Mouse (Mus musculus) kidney, adult 11 months (tissue): ENCODE data around the gene Adrm1.
"Not testable (repeated sequence)": the region's sequence is repeated elsewhere in the genome, so short reads cannot be mapped to it uniquely, and the experiment has no call there.

Source experiments
- DNase-seq: peaks from one replicate; pipeline ENCODE4 v3.0.0; 2022

The Adrm1 gene

DNA sequence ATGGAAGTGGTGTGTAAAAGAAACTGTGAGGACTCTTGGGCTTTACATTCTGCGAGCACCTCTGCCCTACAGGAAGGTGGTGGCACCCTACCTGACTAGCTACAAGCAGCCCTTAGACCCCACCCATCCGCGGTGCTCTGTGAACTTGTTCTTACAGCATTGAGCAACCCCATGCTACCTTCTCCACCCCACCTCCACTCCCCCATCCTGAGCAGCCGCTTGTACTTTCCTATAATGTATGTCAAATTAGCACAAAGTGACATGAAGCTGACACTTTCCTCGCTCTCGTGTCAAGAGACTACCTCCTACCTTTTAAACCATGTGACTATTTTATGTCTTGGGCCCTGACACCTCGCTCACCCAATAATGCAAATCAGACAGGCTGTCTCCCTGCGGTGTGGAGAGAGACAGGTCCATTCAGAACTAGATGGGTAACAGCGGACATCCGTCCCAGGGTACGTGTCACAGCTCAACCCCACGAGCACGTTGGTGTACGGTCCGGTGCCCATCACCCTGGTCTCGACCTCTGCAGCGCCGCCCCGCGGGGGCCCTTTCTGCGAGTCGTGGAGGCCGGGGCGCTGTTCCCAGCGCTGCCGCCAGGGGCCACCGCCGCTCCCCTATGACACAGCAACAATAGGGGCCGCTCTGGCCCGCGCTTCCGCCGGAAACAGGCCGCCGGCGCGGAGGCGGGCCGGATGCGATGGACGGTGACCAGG, at the start of gene Adrm1:
Adrm1 (plus strand) TSS at position 680 of the 716 bp plus-strand sequence.
- DNase-seq, result peak; percentile 96

DNA sequence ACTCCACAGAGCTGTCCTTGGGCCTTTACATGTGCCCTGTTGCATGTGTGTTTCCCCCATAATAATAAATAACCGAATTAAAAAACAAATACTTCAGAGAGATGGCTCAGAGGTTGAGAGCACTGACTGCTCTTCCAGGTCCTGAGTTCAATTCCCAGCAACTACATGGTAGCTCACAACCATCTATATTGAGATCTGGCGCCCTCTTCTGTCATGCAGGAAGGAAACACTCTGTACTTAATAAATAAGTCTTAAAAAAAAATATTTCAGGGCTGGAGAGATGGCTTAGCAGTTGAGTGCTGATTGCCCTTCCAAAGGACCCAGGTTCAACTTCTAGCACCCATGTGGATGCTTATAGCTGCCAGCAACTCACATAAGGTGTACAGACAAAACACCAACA, 47.1 kb upstream of the Adrm1 start:
- DNase-seq, result no peak

DNA sequence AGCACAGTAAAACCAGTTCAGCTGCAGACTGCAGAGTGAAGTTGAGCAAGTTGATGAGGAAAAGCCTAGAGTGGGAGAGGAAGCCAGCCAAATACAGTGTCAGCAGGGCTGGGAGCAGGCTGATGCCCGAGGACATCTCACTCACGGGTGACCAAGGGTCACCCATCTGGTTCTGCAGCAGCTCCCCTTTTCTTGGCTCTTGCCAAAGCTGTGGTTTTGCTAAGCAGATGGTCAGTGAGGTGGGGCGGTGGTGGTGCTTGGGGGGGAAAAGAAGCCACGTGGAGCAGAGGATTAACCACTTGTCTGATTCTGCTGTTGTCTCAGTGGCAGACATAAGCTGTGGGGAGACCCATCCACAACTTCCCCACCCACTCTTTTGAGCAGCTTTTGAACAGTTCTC, 45.1 kb upstream of the Adrm1 start:
- peak; percentile 23 for DNase-seq

DNA sequence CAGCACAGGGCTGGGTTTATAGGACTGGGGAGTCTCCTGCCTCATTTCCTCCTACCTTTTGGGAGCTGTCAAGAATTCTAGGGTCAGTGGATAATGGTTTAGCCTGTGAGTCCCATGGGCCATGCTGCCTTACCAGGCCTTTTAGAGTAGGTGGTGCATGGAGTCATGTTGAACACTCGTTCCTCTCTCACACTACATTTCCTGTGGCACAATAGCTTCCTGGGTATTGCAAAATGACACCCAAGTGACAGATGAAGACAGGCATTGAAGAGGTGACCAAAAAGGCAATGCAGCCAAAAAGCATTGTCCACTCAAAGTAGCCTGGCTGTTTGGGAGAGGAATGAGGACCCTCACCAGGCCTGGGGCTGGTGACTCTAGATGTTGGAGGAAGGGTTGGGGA, 43.6 kb upstream of the Adrm1 start:
- DNase-seq, result no peak

DNA sequence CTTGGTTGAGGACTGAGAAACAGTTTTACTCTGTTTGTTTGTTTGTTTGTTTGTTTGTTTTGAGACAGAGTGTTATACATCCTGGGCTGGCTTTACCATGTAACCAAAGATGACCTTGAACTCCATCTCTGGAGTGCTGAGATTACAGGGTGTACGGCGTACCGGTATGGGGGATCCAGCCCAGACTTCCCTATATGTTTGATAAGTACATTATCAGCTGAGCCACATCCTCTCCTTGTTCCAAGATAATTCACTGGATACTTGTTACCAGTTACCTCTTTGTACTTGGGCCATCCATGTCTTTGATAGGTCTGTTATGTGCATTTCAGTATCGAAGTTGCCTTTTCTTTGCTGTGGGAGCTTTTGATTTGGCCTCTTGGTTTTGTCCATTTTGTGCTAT, 38.1 kb upstream of the Adrm1 start:
- DNase-seq, result no peak

DNA sequence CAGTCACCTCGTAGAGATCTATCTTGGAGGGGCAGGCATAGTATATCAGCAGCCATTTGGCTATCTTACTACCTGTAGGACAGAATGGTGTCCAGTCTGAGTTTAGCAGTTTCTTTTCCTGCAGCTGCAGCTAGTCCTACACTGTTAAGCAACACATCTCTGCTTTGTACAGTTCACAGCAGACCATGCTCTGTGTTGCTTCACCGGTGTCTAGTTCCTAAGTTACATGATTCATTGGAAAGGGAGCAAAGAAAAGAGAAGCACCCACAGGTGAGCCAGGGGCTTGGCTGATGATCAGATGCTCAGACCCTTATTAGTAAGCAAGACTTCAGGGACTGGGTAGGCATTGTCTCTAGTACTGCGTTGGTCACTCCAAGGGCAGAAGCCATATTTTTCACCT, 37.4 kb upstream of the Adrm1 start:
- no peak for DNase-seq

DNA sequence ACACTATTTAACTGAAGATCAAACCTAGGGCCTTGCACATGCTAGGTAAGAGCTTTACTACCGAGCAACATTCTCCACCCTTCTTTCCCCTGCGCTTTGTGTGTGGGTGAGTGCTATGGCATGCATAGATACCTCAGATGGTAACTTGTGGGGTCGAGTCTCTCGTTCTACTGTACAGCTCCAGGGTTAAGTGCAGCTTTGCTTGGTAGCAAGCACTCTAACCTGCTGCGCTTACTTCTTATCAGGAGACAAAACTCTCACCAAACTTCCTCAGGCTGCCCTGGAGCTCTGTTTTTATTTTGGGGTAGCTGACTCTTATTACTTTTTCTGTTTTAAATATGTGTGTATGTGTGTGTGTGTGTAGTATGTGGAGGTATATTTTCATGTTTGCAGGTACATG, 35.9 kb upstream of the Adrm1 start:
- no peak for DNase-seq

DNA sequence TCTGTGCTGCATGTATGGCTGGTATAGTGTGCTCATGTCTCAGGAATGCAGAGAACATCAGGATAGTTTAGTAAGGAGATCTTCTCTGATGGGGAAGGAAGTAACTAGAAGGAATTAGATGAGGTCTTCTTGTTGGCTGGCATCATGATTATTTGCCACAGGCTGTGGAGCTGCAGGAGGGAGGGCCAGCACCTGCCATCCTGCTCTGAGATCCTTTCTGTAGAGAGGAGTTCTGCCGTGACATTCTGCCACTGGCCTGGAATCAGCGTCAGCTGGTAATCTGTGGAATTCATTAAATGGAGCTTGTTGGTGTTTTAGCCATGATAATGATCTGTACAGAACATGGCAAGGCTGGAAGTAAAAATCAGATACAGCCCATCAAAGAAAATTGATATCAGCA, 25.2 kb upstream of the Adrm1 start:
- no peak for DNase-seq

DNA sequence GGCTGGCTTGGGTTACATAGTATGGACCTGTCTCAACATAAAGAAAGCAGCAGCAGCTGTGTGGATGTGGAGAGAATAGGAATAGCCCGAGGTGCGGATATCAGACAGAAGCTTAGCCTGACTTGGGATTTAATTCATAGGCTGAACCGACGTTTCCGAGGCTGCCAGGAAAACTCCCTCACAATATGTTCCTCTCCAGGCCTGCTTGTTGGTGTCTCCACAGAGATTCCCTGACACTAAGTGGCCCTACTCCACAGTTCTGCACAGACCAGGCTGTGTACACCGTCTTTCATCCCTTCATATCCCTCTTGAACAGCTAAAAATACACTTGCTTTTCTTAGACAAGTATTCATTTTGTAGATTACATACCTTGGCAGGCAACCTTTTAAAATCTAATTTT, 23.9 kb upstream of the Adrm1 start:
- no peak for DNase-seq

DNA sequence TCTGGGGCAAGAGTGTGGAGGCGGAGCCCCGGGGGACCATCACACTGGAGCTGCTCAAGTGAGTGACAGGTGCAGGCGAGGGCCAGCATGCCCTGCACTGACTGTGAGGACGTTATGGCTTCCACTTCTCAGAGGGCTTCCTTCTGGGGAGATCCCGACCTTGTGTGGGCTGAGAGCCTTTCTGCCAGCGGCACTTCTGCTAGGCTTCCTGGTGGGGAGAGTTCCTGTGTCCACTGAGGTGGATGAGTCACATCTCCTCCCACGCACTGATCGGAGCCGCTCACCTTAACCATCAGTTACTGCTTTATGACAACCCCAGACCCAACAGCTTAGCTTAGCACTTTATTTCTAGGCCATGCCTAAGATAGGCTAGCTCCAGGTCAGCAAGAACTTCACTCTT, 22.7 kb upstream of the Adrm1 start:
- no peak for DNase-seq

DNA sequence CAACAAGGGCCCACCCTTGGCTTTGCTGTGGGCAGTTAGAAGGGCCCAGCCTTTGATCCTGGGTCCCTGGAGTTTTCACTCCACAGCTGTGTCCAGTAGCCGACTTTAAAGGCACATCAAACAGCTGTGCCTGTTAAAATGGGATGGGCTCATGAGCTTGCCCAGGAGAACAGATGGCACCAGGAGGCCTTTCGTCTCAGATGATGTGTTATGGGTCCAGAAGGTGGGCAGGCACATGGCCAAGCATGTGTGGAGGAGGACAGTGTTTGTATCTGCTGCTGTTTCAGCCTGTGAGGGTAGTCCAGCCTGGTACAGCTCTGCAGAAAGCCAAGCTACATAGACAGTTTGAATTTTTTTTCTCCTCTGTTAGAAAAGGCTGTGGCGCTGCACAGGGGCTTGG, 16.5 kb upstream of the Adrm1 start:
- no peak for DNase-seq

DNA sequence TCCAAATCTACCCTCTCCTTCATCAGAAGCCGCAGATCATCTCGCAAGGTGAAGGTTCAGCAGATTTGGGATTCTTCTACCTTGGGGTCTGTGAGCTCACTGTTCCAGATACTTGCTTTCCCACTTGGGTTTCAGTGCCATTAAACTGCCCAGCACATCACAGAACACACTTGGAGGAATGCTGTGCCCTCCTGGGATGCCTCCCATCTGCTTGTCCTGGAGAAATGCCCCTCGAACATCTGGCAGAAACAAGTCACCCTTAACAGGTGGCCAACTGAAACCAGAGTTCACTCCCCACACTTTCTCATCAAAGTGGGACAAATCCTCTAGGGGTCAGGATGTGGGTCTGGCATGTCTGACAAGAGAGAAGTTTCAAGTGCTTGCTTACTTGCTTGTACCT, 12.7 kb upstream of the Adrm1 start:
- no peak for DNase-seq

DNA sequence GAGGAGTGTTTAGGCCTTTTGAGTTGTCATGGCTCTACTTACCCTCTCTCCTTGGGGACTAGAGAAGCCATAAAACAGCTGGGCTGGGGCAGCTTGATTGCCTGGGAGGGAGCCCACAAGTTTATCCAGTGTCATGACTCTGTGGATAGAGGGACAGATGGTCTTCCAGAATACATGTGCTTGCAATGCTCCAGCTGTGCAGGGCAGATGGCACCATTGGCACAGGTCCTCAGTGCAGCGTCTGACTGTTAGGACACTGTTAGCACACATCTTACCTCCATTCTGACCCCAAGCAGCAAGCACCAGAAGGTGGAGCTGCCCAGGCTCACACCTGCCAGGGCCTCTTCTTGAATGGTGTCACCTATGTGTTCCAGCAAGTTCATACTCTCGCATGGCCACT, 5.4 kb upstream of the Adrm1 start:
- DNase-seq, result no peak

DNA sequence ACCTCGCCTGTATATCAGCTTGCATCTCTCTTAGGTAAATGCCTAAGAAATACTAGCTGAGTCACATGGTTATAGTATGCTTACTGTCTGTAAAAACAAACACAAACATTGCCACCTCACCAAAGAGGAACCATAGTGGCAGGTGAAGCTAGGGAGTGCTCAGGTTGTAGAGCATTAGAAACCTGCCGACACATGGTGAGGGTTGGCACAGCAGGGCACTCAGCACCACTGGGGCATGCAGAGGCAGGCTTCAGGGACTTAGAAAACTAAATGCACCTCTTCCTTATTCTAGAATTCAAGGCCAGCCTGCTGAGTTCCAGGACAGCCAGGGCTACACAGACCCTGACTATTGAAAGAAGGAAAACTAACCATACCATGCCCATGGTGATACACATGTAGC, 4.4 kb upstream of the Adrm1 start:
- no peak for DNase-seq

DNA sequence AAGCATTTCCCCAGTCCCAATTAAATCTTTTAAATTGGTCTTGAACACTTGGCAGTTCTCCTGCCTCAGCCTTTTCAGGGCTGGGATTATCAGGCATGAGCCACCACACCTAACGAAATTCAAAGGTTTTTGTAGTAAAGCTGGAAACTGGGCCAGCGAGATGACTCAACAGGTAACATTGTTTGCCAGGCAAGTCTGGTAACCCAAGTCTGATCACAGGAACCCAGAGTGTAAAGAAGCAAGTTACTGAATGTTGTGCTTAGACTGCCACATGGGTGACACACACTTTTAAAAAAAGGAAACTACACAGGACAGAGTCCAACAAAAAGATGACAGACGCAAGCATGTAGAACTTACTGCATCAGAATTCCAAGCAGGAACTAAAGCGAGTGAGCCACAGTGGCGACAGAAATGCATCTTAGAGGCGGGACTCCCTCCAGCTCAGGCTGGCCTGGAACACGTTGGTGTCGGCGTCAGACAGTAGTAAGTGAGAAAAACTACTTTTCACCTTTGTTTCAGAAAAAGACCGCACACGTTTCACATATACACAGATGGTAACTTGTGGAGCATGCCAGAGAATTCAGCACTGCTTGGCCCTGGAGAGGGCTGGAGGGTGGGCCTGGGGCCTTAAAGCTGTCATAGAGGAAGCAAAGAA, 1.0 kb upstream of the Adrm1 start:
- no peak for DNase-seq

DNA sequence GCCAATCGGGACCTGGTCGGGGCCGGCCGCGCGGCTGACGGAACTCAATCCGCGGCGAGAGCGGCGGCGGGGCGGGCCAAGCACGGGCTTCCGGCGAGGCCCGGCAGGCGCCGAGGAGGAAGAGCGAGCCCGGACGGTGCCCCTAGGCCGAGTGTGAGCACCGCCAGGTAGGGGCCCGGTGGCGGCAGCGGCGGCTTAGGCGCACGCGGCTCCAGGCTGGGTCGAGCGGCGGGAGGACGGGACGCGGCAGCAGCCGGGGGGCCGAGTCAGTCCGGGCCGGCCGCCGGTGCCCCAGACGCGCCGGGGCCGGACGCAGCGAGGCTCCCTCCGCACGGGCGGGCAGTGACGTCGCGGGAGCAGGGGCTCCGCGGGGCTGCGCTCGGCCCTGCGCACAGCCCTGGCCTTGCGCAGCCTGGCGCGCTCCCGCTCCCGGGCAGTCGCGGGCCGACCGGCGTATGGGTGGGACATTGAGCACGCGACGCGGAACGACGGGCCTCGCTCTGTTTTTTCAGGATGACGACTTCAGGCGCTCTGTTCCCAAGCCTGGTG, 311 bp downstream of the Adrm1 start:
- no peak for DNase-seq

DNA sequence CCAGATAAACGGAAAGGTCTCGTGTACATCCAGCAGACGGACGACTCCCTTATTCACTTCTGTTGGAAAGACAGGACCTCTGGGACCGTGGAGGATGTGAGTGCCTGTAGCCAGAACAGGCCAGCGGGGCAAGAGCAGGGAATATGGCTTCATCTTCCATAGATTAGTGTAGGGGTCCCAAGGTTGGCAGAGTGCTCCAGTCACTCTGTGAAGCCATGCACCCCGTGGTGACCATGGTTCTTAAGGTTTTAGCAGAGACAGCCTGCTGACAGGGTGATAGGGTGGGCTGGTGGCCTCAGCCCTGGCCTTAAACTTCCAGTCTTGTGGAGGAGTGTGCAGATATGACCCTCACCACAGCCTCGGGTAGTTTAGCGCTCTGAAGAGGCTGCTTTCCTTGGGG, 867 bp downstream of the Adrm1 start:
- DNase-seq, result no peak

DNA sequence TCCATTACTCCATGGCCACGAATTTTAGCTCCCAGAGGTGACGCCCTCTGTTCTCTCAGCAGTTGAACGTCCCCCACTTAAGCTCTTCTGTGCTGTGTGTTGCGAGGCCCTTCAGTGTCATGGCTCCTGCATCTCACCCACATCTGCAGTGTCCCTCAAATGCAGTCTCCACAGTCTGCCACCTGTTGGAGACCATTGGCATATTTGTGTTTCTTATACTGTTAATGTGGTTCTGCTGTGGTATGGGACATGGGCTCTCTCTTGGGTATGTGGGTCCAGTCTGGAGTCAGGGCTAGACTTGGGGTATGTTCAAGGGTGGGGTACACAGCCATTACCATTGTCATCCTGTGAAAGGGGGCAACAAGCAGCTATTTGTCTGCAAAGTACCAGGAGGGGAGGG, 1.9 kb downstream of the Adrm1 start:
- no peak for DNase-seq

DNA sequence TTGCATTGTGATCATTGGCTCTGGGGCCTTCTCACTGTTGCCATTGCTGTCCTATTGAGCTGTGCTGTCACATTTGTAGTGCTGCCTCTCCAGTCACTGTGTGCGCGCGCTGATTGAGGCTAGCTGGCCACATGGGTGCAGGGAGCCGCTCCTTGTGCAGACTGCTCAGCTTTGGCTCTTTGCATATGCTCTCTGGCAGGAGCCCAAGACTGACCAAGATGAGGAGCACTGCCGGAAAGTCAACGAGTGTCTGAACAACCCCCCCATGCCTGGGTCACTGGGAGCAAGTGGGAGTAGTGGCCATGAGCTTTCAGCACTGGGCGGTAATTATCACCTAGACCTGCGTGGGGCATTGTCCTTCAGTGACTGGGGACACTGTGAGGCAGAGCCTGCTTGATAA, 2.4 kb downstream of the Adrm1 start:
- DNase-seq, result not testable (repeated sequence)

DNA sequence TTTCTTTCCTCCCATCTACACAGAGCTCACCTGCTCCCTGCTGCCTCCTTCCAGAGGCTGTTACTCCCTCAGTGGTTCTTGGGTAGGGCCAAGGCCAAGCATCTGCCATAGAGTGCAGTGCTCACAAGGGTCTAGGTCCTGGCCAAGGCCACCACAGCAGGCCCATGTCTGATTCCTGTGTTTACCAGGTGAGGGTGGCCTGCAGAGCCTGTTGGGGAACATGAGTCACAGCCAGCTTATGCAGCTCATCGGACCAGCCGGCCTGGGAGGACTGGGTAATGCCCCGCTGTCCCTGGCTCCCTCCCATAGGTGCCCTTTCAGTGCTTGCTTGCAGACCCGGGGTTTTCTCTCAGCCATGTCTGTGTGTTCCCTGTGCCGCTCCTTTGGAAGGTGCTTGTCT, 2.8 kb downstream of the Adrm1 start:
- no peak for DNase-seq

DNA sequence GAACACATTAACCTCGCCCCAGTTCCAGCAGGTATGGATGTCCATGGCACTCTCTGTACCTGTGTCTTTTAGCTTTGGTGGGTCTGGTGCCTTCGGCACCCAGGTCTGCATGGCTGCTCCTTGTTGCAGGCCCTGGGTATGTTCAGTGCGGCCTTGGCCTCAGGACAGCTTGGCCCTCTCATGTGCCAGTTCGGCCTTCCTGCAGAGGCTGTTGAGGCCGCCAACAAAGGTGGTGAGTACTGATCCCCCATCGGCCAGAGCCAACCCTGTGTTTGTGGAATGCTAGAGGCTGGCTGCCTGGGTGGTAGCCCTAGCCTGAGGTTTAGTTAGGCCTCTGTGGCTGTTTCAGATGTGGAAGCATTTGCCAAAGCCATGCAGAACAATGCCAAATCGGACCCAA, 4.4 kb downstream of the Adrm1 start:
- DNase-seq, result no peak

DNA sequence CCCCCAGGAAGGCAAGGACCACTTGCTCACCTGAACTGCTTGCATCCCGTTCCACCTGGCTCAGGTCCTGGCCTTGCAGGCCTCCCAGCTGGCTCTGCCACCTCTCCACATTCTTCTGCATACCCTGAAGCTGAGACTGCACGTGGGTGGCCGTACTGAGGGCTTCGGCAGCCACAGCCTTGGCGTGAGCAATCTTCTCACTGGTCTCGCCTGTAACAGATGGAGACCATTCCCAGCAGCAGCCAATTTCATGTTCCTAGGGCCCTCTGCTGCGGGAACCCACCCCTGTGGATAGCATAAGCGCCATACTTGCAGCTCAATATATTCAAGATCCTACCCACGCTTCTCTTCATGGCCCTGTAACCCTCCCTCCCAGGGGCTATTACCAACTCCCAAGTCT, 10.3 kb downstream of the Adrm1 start:
- no peak for DNase-seq

DNA sequence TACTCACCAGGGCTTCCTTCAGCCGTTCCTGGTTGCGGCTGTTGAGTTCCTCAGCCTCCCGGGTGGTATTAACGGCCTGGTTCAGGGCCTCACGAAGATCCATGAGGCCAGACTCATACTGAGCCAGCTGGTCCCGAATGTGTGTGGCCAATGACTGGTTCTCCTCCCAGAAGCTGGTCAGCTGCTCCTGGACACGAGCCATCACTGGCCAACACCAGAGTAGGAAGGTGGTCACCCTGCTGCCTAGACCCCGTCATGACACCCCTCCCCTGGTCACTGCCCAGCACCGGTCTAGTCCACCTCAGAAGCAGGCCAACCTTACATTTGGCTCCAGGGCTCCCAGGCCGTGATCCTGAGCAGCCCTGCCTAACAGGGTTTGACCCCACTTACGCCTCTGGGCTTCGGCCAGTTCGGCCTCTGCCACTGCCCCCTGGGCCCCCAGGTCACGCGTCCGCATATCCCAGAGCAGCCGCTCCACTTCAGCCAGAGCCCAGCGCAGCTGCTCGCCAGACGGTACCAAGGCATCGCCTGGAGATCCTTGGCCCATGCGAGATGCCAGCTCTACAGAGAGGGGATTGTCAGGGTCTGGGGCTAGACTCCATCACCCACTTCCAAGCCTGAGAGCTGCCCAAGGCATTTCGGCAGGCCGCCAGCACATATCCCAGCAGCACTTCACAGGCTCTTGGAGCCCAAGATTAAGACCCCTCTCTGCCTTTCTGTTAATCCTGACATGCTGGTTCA, 12.9 kb downstream of the Adrm1 start:
- DNase-seq, result no peak

DNA sequence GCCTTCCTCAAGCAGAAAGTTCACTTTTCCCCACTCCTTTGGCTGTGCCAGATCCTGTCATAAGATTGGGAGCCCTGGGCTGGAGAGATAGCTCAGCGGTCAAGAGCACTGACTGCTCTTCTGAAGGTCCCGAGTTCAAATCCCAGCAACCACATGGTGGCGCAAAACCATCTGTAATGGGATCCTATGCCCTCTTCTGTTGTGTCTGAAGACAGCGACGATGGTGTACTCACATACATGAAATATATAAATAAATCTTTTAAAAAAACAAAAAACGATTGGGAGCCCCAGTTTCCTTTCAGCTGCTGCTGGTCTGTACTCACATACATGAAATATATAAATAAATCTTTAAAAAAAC, 13.4 kb downstream of the Adrm1 start:
- no peak for DNase-seq
